Mouse (Mus musculus) heart, postnatal 0 days (tissue): Measurements from ENCODE around the gene Casd1. TPM values are rescaled to one million over a fixed set of nuclear protein-coding genes. Genes with fewer than 3 reads are reported as not detected.

Source experiments
- ATAC-seq: fragments of 200-750 bp; cut with Nextera tagmentation; 2 replicates; pipeline ENCODE4 v1.8.0; 2017; ENCODE audit warnings: low read depth, moderate number of reproducible peaks, moderate library complexity; ENCODE audit not compliant: insufficient read depth
- DNase-seq: peaks from one replicate; pipeline ENCODE4 v3.0.0-alpha.2; 2016; ENCODE audit warnings: low spot score
- H3K27ac ChIP-seq: fragments of 300-500 bp; sonication (generic); 2 replicates; pipeline ENCODE4 v1.5.1; 2014; ENCODE audit warnings: low read depth, mild to moderate bottlenecking
- H3K27me3 ChIP-seq: fragments of 300-500 bp; sonication (generic); 2 replicates; pipeline ENCODE4 v1.6.1; 2014; ENCODE audit warnings: low read length, mixed read lengths; ENCODE audit not compliant: control insufficient read depth, insufficient read depth
- H3K36me3 ChIP-seq: fragments of 300-500 bp; sonication (generic); replicated peaks from 2 replicates; pipeline ENCODE4 v1.6.1; 2014; ENCODE audit warnings: low read length, mixed read lengths; ENCODE audit not compliant: control insufficient read depth, insufficient read depth
- H3K4me1 ChIP-seq: fragments of 300-500 bp; sonication (generic); 2 replicates; pipeline ENCODE4 v1.6.1; 2014; ENCODE audit warnings: antibody characterized with exemption; ENCODE audit not compliant: control insufficient read depth, insufficient read depth
- H3K4me2 ChIP-seq: fragments of 300-500 bp; sonication (generic); 2 replicates; pipeline ENCODE4 v1.6.1; 2014; ENCODE audit warnings: low read depth, mild to moderate bottlenecking, low read length, moderate library complexity
- H3K4me3 ChIP-seq: fragments of 300-500 bp; sonication (generic); 2 replicates; pipeline ENCODE4 v1.5.1; 2014; ENCODE audit warnings: low read depth, low read length
- H3K9ac ChIP-seq: fragments of 300-500 bp; sonication (generic); replicated peaks from 2 replicates; pipeline ENCODE4 v1.6.1; 2014; ENCODE audit warnings: low read depth, low read length, mixed read lengths
- H3K9me3 ChIP-seq: fragments of 300-500 bp; sonication (generic); replicated peaks from 2 replicates; pipeline ENCODE4 v1.6.1; 2016; ENCODE audit warnings: low read length; ENCODE audit not compliant: control insufficient read depth
- CTCF ChIP-seq: IDR thresholded peaks from 2 replicates; pipeline ENCODE4 v1.5.1; 2016; ENCODE audit warnings: antibody characterized with exemption, control low read depth, low read depth
- EP300 ChIP-seq: IDR thresholded peaks from 2 replicates; pipeline ENCODE4 v1.6.1; 2016; ENCODE audit warnings: antibody characterized with exemption, low read depth
- WGBS: fragments of 180-500 bp; shearing (Covaris S2); extraction: QIAGEN DNeasy Blood & Tissue Kit; methylation state at CpG from one replicate; pipeline ENCODE4 v1.1.7; 2014; 5-methylcytosine and 5-hydroxymethylcytosine counted together
- polyA plus RNA-seq: library from polyadenylated mRNA; unstranded; fragments of >200 nt; fragmentation: Nextera tagmentation; extraction: Ambion mirVana; gene quantifications from 2 replicates; pipeline ENCODE4 v1.2.1, GENCODE M21; 2015
- total RNA-seq: library from RNA; depleted of rRNA; stranded (reverse); fragments of >200 nt; gene quantifications from 2 replicates; pipeline ENCODE4 v1.2.3, GENCODE M21; 2014; ENCODE audit warnings: low replicate concordance

Gene Casd1
- total and polyA plus RNA-seq, 2 experiments from 2014 or later = 17.9 to 44.6 TPM

- Histone ChIP-seq H3K9ac (no peak overlapping the region), H3K27ac (no peak overlapping the region), H3K9me3 (no peaks in the 10 kb centered on the region), H3K27me3 (no peaks in the 10 kb centered on the region), H3K36me3 (peaks cover 4% of the 10 kb centered on the region), H3K4me3 (no peak overlapping the region), H3K4me1 (no peaks in the 10 kb centered on the region), H3K4me2 (no peak overlapping the region)
- WGBS = 89% methylated on average over 7 of the region's 7 CpGs
- TF ChIP-seq EP300 (no peak), CTCF (no peak)
- ATAC-seq (no peak), DNase-seq (no peak)
Measured at GRCm38 (mm10) chr6:4612431-4612830, 11.8 kb downstream of the Casd1 start.

- TF ChIP-seq CTCF (no peak), EP300 (no peak)
- Histone ChIP-seq H3K27me3 (no peaks in the 10 kb centered on the region), H3K4me1 (no peaks in the 10 kb centered on the region), H3K4me2 (no peak overlapping the region), H3K4me3 (no peak overlapping the region), H3K36me3 (peaks cover 11% of the 10 kb centered on the region), H3K9ac (no peak overlapping the region), H3K27ac (no peak overlapping the region), H3K9me3 (no peaks in the 10 kb centered on the region)
- DNase-seq (no peak), ATAC-seq (no peak)
- WGBS = 68% methylated on average over 10 of the region's 10 CpGs
Measured at GRCm38 (mm10) chr6:4617911-4618310, 17.3 kb downstream of the Casd1 start.

DNA sequence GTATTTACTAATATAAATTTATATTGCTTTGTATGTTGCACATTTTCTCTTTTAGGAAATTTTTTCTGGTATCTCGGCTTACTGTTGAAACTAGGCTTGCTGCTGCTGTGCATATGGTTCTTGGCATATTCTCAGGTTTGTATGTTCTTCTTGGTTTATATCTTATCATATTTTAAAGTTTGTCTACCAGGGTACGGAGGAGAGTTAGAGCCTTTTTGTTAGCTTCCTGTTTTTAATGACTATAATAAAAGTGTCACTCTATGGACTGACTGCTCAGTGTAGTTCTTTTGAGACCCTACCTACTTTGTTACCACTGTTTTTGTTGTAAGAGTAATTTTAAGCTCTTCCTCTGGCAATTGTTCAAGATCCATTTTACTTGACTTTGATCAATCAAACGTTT is 30.8 kb downstream of the Casd1 start:
- no peak for ATAC-seq
- Histone ChIP-seq H3K4me1 (no peaks in the 10 kb centered on the region), H3K9ac (no peak overlapping the region), H3K4me3 (no peak overlapping the region), H3K27me3 (no peaks in the 10 kb centered on the region), H3K36me3 (peaks cover 25% of the 10 kb centered on the region; the same call in 1 of the 2 replicates), H3K27ac (no peak overlapping the region), H3K9me3 (no peaks in the 10 kb centered on the region), H3K4me2 (no peak overlapping the region)
- TF ChIP-seq CTCF (no peak), EP300 (no peak)
- DNase-seq = no peak
- WGBS = 70% methylated on average over 3 of the region's 3 CpGs

GRCm38 (mm10) chr6:4633189-4633588 is 32.5 kb downstream of the Casd1 start:
- no peak overlapping the region for H3K27ac ChIP-seq
- no peak overlapping the region for H3K9ac ChIP-seq
- no peaks in the 10 kb centered on the region for H3K27me3 ChIP-seq
- 91% methylated on average over 4 of the region's 4 CpGs for WGBS
- ATAC-seq = no peak
- H3K36me3 ChIP-seq = peaks cover 38% of the 10 kb centered on the region
- no peak overlapping the region for H3K4me3 ChIP-seq
- TF ChIP-seq CTCF = no peak
- TF ChIP-seq EP300 = no peak
- no peak for DNase-seq
- H3K4me1 ChIP-seq = no peaks in the 10 kb centered on the region
- no peak overlapping the region for H3K4me2 ChIP-seq
- H3K9me3 ChIP-seq = no peaks in the 10 kb centered on the region

- WGBS = 20% methylated on average over 1 of the region's 1 CpGs
- Histone ChIP-seq H3K9ac (no peak overlapping the region), H3K9me3 (no peaks in the 10 kb centered on the region), H3K4me3 (no peak overlapping the region), H3K27me3 (no peaks in the 10 kb centered on the region), H3K27ac (no peak overlapping the region), H3K4me1 (no peaks in the 10 kb centered on the region), H3K36me3 (peaks cover 39% of the 10 kb centered on the region), H3K4me2 (no peak overlapping the region)
- no peak for DNase-seq
- TF ChIP-seq CTCF (no peak), EP300 (no peak)
- ATAC-seq = no peak
Measured at GRCm38 (mm10) chr6:4634804-4635203, 34.2 kb downstream of the Casd1 start.

DNA sequence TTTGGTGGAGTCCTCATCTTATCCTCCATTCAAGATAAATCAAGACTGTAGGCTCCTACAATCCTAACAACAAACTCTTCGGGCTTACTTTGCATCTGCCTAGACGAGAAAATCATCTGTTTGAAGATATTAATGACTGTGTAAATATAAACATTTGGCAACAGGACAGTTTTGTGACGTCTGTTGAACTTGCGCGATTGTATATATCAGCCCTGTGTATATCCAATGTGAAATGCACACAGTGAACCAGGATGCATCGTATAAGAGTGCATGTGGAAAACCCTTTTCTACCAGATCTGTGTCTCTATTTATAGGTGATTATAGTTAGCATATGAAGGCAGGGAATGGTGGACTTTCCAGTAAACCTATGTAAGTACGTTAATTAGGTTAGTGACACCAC is 41.4 kb downstream of the Casd1 start:
- no peak overlapping the region for H3K27ac ChIP-seq
- no peak overlapping the region for H3K4me2 ChIP-seq
- TF ChIP-seq EP300 = no peak
- TF ChIP-seq CTCF = no peak
- 79% methylated on average over 7 of the region's 7 CpGs for WGBS
- no peak overlapping the region for H3K4me3 ChIP-seq
- H3K36me3 ChIP-seq = peaks cover 30% of the 10 kb centered on the region
- H3K9ac ChIP-seq = no peak overlapping the region
- no peaks in the 10 kb centered on the region for H3K4me1 ChIP-seq
- ATAC-seq (no peak), DNase-seq (no peak)
- H3K9me3 ChIP-seq = no peaks in the 10 kb centered on the region
- H3K27me3 ChIP-seq = no peaks in the 10 kb centered on the region
